Mouse (Mus musculus): ENCODE results near the gene 9930111J21Rik2. TPM values are rescaled to one million over a fixed set of nuclear protein-coding genes. Genes with fewer than 3 reads are reported as not detected.
"Not testable (repeated sequence)": the region's sequence is repeated elsewhere in the genome, so short reads cannot be mapped to it uniquely, and the experiment has no call there.

The 9930111J21Rik2 gene
- polyA plus RNA-seq, 1 experiment from 2014 or later: 0.53 TPM

GRCm38 (mm10) chr11:48988219-48988618, 62.8 kb downstream of the 9930111J21Rik2 start:
- H3K36me3 ChIP-seq (ENCODE audit: control insufficient read depth, insufficient read depth); H3K4me2 ChIP-seq (ENCODE audit: low read length); ATAC-seq; H3K9ac ChIP-seq (replicated peaks; ENCODE audit: low read depth, low read length); H3K9me3 ChIP-seq (ENCODE audit: control insufficient read depth, low read length); H3K4me3 ChIP-seq (replicated peaks; ENCODE audit: low read length); H3K4me1 ChIP-seq (replicated peaks; ENCODE audit: control insufficient read depth, insufficient read depth, low read length); H3K27ac ChIP-seq (ENCODE audit: low read length); H3K27me3 ChIP-seq (replicated peaks; ENCODE audit: control insufficient read depth, insufficient read depth, low read length): not testable (repeated sequence)
- WGBS: 80% methylated on average over 2 of the region's 3 CpGs

DNA sequence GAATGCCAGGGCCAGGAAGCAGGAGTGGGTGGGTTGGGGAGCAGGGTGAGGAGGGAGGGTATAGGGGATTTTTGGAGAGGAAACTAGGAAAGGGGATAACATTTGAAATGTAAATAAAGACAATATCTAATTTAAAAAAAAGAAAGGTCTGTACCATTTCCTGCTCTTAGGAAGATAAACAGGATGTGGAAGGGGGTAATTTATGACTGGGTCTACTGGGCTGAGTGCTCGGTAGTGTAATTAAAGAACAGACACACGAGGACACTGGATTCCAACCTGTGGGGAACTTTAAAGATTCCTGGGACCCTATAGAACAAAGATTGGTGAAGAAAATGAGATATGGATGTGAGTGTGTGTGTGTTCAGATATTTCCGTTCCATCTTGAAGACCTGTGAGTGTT, 68.2 kb downstream of the 9930111J21Rik2 start:
- not testable (repeated sequence) for H3K9me3 ChIP-seq (ENCODE audit: control insufficient read depth, low read length); H3K4me3 ChIP-seq (replicated peaks; ENCODE audit: low read length); ATAC-seq; H3K9ac ChIP-seq (replicated peaks; ENCODE audit: low read depth, low read length); H3K27ac ChIP-seq (ENCODE audit: low read length); H3K36me3 ChIP-seq (ENCODE audit: control insufficient read depth, insufficient read depth); H3K4me2 ChIP-seq (ENCODE audit: low read length); H3K4me1 ChIP-seq (replicated peaks; ENCODE audit: control insufficient read depth, insufficient read depth, low read length); H3K27me3 ChIP-seq (replicated peaks; ENCODE audit: control insufficient read depth, insufficient read depth, low read length)
- WGBS: no CpG with 5 or more reads among the region's 3 CpGs

DNA sequence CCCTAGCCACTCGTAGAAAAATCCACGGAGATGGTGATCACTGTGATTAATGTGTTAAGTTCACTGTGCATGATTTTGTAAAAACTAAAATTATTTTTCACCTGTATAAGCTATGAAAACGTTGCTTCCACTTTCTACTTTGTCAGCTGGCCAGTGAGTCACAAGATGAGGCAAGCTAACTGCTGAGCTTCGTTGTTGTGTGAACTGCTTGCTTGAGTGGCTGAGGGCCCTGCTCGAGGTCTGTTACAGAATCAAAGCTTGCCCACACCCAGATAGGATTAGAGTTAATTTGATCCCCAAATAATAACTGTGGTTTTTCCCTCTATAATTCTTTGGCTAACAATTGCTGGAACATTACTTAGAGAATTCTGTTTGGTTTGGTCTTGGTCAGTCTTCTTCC, 71.0 kb downstream of the 9930111J21Rik2 start:
- not testable (repeated sequence) for H3K4me3 ChIP-seq (replicated peaks; ENCODE audit: low read length); H3K9ac ChIP-seq (replicated peaks; ENCODE audit: low read depth, low read length); H3K4me2 ChIP-seq (ENCODE audit: low read length); ATAC-seq; H3K27me3 ChIP-seq (replicated peaks; ENCODE audit: control insufficient read depth, insufficient read depth, low read length); H3K27ac ChIP-seq (ENCODE audit: low read length); H3K9me3 ChIP-seq (ENCODE audit: control insufficient read depth, low read length); H3K36me3 ChIP-seq (ENCODE audit: control insufficient read depth, insufficient read depth); H3K4me1 ChIP-seq (replicated peaks; ENCODE audit: control insufficient read depth, insufficient read depth, low read length)
- WGBS: no CpG with 5 or more reads among the region's 5 CpGs

- not testable (repeated sequence) for H3K9me3 ChIP-seq (ENCODE audit: control insufficient read depth, low read length); H3K4me1 ChIP-seq (replicated peaks; ENCODE audit: control insufficient read depth, insufficient read depth, low read length); H3K9ac ChIP-seq (replicated peaks; ENCODE audit: low read depth, low read length); H3K4me3 ChIP-seq (replicated peaks; ENCODE audit: low read length); H3K27me3 ChIP-seq (replicated peaks; ENCODE audit: control insufficient read depth, insufficient read depth, low read length); H3K27ac ChIP-seq (ENCODE audit: low read length); ATAC-seq; H3K4me2 ChIP-seq (ENCODE audit: low read length); H3K36me3 ChIP-seq (ENCODE audit: control insufficient read depth, insufficient read depth)
- WGBS: no CpG with 5 or more reads among the region's 3 CpGs
Measured at GRCm38 (mm10) chr11:48979251-48979650, 71.8 kb downstream of the 9930111J21Rik2 start, which contains the start of gene 9930111J21Rik1. 9930111J21Rik1 (minus strand) TSS chr11:48979398.

DNA sequence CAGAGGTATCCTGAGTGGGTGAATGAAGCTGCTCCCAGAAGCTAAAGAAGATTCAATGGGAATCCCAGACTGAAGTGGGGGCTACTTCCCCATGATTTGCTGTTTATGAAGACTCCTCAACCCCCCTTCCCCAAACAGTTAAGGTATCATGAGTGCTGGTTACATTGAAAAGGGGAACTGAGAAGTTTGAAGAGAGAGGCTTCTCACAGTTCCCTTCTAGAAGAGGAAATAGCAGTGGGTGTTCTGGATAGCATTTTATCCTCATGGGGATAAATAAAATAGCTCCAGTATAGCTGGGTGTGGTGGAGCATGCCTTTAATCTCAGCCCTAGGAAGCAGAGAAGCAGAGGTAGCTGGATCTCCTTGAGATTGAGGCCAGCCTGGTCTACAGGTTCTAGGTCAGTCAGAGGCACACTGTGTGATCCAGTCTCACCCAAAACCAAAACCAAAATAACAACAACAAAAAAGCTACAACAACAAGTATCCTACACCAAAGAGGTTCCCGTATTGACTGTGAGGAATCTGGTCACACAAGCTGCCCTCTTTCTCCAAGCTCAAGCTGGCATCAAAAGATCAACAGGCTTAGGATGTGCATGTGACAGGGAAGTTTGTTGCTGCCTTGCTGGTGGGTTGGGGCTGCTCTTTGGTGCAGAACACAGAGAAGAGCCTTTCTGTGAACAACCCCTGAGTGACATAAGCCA, 72.7 kb downstream of the 9930111J21Rik2 start, which contains the start of gene Olfr56:
TSS of gene Olfr56 (plus strand) at position 650 of the 700 bp plus-strand sequence.
- H3K4me3 ChIP-seq (replicated peaks; ENCODE audit: low read length); H3K27ac ChIP-seq (ENCODE audit: low read length); ATAC-seq; H3K4me1 ChIP-seq (replicated peaks; ENCODE audit: control insufficient read depth, insufficient read depth, low read length); H3K9me3 ChIP-seq (ENCODE audit: control insufficient read depth, low read length); H3K9ac ChIP-seq (replicated peaks; ENCODE audit: low read depth, low read length); H3K27me3 ChIP-seq (replicated peaks; ENCODE audit: control insufficient read depth, insufficient read depth, low read length); H3K36me3 ChIP-seq (ENCODE audit: control insufficient read depth, insufficient read depth); H3K4me2 ChIP-seq (ENCODE audit: low read length): not testable (repeated sequence)
- no CpG with 5 or more reads among the region's 1 CpGs for WGBS

- ATAC-seq; H3K27me3 ChIP-seq (replicated peaks; ENCODE audit: control insufficient read depth, insufficient read depth, low read length); H3K4me2 ChIP-seq (ENCODE audit: low read length); H3K9ac ChIP-seq (replicated peaks; ENCODE audit: low read depth, low read length); H3K27ac ChIP-seq (ENCODE audit: low read length); H3K36me3 ChIP-seq (ENCODE audit: control insufficient read depth, insufficient read depth); H3K4me3 ChIP-seq (replicated peaks; ENCODE audit: low read length); H3K9me3 ChIP-seq (ENCODE audit: control insufficient read depth, low read length); H3K4me1 ChIP-seq (replicated peaks; ENCODE audit: control insufficient read depth, insufficient read depth, low read length): not testable (repeated sequence)
- WGBS: no CpG with 5 or more reads among the region's 1 CpGs
Measured at GRCm38 (mm10) chr11:48974686-48975085, 76.4 kb downstream of the 9930111J21Rik2 start.

Other genes starting within 250 kb of the 9930111J21Rik2 start
- gene Trim41, start 233.9 kb downstream of the 9930111J21Rik2 start, polyA plus RNA-seq (2015; fragmentation: Nextera tagmentation; extraction: Ambion mirVana): 7.2 and 7.6 TPM in 2 replicates
- gene Trim7, start 225.1 kb downstream of the 9930111J21Rik2 start, polyA plus RNA-seq (2015; fragmentation: Nextera tagmentation; extraction: Ambion mirVana): 1.4 and 2.0 TPM in 2 replicates
- gene Gm12184, start 224.6 kb downstream of the 9930111J21Rik2 start, polyA plus RNA-seq (2015; fragmentation: Nextera tagmentation; extraction: Ambion mirVana): 2.8 and 3.9 TPM in 2 replicates
- 1.6 TPM in 2 replicates for gene Irgm1, start 179.6 kb downstream of the 9930111J21Rik2 start, polyA plus RNA-seq (2015; fragmentation: Nextera tagmentation; extraction: Ambion mirVana)
- gene Gm5431, start 149.0 kb downstream of the 9930111J21Rik2 start, polyA plus RNA-seq (2015; fragmentation: Nextera tagmentation; extraction: Ambion mirVana): 0.20 and 0.24 TPM in 2 replicates
- gene Psme2b, start 105.1 kb downstream of the 9930111J21Rik2 start, polyA plus RNA-seq (2015; fragmentation: Nextera tagmentation; extraction: Ambion mirVana): 1.0 and 2.3 TPM in 2 replicates
- not detected in 2 replicates for gene Olfr56, start 72.4 kb downstream of the 9930111J21Rik2 start, polyA plus RNA-seq (2015; fragmentation: Nextera tagmentation; extraction: Ambion mirVana)
- 0.39 and 0.71 TPM in 2 replicates for gene 9930111J21Rik1, start 71.8 kb downstream of the 9930111J21Rik2 start, polyA plus RNA-seq (2015; fragmentation: Nextera tagmentation; extraction: Ambion mirVana)
- gene Gm12185, start 59.0 kb downstream of the 9930111J21Rik2 start, polyA plus RNA-seq (2015; fragmentation: Nextera tagmentation; extraction: Ambion mirVana): not detected in 2 replicates
- not detected in 2 replicates for gene Tgtp1, start 57.1 kb downstream of the 9930111J21Rik2 start, polyA plus RNA-seq (2015; fragmentation: Nextera tagmentation; extraction: Ambion mirVana)
- gene Tgtp2, start 13.0 kb upstream of the 9930111J21Rik2 start, polyA plus RNA-seq (2015; fragmentation: Nextera tagmentation; extraction: Ambion mirVana): not detected in 2 replicates
- gene Ifi47, start 25.3 kb upstream of the 9930111J21Rik2 start, polyA plus RNA-seq (2015; fragmentation: Nextera tagmentation; extraction: Ambion mirVana): 0.56 and 0.81 TPM in 2 replicates
- gene Olfr1396, start 63.6 kb upstream of the 9930111J21Rik2 start, polyA plus RNA-seq (2015; fragmentation: Nextera tagmentation; extraction: Ambion mirVana): not detected in 2 replicates
- gene Olfr1395, start 91.0 kb upstream of the 9930111J21Rik2 start, polyA plus RNA-seq (2015; fragmentation: Nextera tagmentation; extraction: Ambion mirVana): not detected in 2 replicates
- not detected in 2 replicates for gene Olfr1394, start 103.1 kb upstream of the 9930111J21Rik2 start, polyA plus RNA-seq (2015; fragmentation: Nextera tagmentation; extraction: Ambion mirVana)
- not detected in 2 replicates for gene Btnl9, start 135.9 kb upstream of the 9930111J21Rik2 start, polyA plus RNA-seq (2015; fragmentation: Nextera tagmentation; extraction: Ambion mirVana)
- 59.1 and 64.9 TPM in 2 replicates for gene Zfp62, start 152.1 kb upstream of the 9930111J21Rik2 start, polyA plus RNA-seq (2015; fragmentation: Nextera tagmentation; extraction: Ambion mirVana)
- gene Mgat1, start 192.9 kb upstream of the 9930111J21Rik2 start, polyA plus RNA-seq (2015; fragmentation: Nextera tagmentation; extraction: Ambion mirVana): 28.0 and 31.8 TPM in 2 replicates
- gene Olfr1393, start 227.1 kb upstream of the 9930111J21Rik2 start, polyA plus RNA-seq (2015; fragmentation: Nextera tagmentation; extraction: Ambion mirVana): not detected in 2 replicates
- gene Olfr1392, start 234.0 kb upstream of the 9930111J21Rik2 start, polyA plus RNA-seq (2015; fragmentation: Nextera tagmentation; extraction: Ambion mirVana): not detected in 2 replicates